Mouse (Mus musculus) thymus, adult 18-20 months (tissue): Measurements from ENCODE around the gene Tmem210.

Experiments used
- DNase-seq, 2 experiments: peaks; one replicate each; pipeline ENCODE4 v3.0.0; 2022; ENCODE audit warnings: mixed read lengths in 2 of 2

The Tmem210 gene

DNA sequence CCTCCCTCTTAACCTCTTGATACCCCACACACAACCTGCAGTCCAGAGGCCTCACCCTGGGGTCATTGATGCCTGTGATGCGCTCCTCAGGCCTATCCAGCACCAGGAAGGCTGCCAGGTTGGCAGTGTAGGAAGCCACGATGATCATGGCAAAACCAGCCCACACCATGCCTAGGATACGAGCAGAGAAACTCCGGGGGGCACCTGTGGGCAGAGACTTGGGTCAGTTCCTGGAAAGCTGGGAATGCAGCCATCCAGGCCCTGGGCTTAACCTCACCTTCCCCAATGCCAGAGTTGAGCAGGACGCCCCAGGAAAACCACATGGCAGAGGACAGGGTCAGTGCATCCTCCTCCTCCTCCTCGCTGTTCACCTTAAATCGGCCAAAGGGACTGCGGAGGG is 9.1 kb downstream of the Tmem210 start:
- DNase-seq = no peak

DNA sequence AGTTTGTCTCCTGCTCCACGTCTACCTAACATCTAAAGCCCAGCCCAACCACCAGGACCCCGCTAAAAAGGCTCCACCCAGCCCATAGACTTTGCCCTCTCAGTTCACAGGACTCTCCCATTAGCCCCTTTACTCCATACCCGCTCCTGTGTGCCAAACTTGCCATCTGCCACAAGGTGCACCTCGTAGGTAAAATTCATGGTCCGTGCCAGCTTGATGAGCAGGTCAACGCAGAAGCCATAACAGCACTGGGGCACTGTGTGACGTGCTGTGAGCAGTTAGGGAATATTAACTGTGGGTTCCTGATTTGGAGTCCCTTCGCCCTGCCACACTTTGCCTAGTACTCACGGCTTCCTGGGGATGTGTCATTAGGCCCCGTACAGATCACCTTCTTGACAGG is 10.1 kb downstream of the Tmem210 start:
- no peak for DNase-seq

DNA sequence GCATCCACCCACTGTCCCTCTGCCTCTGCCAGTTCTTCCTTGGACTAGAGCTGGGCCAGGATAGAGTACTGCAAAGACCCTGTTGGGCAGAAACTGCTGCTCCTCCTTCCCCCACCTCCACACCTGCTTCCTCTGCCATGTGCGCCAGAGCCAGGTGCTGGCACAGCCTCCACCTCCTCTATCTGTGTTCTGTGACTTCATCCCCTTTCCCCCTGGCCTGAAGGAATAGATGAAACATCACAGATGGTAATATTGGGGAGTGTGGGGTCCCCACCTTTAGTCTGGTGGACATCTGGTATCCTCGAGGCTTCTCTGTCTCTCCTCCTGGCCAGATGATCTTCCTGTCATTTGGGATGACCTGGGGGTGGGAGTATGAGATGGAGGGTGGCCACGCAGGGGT is 15.5 kb downstream of the Tmem210 start:
- no peak for DNase-seq

DNA sequence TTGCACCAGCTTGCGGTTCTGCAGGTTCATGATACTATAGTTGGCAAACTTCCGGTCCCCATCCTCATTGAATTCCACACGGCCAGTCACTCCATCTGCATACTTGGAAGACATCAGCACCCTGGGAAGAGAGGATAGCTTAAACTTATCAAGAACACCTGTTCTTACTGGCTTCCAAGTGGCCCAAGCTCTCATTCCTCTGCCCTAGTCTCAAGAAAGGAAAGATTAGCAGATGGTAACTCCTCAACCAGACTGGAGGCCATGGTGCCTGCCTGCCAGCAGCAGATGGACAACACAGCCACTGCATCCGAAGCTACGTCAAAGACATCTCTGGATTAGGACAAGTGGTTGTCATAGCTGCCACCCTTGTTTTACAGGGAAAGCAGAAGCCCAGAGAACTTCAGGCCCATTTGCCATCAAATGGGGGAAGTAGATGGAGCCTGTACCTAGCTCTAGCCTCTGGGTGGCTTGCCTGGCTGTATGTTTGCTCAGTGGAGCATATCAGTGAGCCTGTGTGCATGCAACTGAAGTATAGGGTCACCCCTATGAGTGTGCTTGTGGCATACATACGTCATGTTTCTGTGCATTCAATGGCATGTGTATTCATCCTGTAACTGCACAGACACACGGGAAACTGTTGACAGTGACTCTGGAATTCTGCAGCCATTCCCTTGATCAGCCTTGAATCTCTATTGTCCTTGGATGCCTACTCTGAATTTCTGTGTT is 16.1 kb downstream of the Tmem210 start:
- DNase-seq = no peak

DNA sequence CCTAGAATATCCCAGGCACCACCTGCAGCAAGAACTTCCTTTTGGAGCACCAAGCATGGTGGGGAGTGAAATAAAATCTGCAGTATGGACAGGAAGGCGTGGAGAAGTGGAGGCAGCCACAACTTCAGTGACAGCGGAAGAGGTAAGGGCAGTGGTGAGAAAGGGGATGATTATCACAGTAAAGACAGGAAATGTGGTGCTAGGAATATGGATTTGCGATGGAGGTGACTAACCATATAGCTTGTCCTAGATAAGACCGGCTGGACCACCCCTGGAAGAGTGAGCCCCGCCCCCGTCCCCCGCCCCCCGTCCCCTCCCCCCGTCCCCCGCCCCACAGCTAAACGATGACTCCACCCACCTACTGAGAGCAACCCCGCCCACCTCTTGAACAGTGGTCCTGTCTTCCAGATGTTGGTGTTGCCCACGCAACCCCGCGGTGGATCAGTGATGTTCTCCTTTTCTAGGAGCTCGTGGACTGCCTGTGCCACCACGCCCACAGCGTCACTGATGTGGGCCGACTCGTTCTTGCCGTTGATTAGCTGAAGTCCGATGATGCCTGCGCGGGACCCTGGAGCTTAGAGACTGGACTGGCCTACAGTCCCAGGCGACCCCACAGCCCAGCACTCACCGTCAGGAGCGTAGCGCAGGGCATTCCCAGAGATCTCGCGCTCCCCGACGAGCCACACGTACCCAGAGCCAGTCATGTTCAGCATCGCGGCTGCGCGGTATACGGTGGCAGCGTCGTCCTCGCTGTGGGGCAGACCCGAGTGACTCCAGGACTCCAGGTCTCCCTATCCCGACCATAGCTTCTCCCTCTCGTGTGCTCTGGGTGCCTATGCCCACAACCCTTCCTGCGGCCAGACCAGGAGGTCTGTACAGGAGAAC is 17.0 kb downstream of the Tmem210 start:
- DNase-seq = no peak

DNA sequence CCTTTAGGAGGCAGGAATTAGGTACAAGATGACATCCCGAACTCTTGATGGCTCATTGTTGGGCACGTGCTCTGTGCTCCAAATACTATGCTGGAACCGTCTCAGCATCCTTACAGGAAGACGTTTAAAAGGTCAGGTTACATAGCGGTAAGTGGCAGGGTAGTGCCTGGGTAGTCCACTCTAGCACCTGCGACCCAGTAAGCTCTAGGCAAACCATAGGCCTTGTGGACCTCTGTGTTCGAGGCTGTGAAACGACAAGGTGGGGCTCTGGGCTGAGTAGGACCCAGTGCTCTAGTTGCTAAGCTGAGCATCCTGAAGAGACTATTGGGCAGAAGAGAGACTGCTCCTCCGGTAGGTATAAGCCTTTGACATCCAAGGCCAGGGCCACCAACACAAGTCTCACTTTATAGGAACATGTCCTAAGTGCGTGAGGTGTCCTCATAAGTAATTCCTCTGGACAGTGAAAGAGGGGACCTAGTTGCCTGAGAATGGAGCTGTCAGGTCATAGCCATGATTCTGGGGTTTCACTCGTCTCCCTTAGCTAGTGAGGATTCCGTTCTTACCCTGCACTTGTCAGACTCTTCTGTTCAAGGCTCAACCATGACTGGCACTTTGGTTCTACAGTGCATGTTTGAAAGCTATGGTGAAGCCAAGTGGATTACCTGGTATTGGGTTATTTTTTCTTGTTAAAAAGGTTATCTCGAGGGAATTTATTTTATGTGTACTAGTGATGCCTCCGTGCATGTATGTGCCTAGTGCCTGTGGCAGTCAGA is 17.8 kb downstream of the Tmem210 start:
- no peak for DNase-seq

DNA sequence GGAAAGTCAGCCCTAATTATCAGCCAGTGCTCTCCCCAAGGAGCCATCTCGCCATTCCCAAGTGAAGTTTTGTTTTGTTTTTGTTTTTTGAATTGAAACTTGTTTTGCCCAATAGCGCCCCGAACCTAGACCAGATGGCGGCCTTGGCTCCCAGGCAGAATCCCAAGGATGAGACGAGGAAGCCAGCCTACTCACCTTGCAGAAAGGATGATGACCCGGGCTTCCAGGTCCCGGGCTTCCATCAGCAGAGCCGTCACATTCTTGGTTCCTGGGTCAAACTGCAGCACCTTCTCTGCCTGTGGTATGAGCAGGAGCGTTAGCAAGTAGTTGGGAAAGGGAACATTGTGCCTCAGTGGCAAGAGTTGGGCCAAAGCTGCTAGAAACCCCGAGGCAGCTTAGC is 22.2 kb downstream of the Tmem210 start:
- DNase-seq = no peak

DNA sequence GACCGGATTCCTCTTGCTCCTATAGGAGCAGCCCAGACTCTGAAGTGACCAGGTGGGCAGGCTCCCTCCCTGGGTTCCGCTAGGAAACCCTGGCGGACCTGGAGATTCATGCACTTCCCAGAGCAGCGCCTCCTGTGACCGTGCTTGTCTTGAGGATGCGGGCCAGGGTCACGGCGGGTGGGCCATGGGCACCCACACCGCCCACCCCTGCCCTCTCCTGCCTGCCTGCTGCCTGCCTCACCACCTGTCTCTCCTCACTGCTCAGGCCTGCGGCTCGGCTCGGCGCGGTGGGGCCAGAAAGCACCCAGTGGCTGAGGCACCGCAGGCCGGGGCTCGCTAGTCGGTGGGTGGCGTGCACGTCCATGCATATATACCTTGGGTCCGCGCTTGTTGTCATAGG is 23.0 kb downstream of the Tmem210 start:
- no peak for DNase-seq

DNA sequence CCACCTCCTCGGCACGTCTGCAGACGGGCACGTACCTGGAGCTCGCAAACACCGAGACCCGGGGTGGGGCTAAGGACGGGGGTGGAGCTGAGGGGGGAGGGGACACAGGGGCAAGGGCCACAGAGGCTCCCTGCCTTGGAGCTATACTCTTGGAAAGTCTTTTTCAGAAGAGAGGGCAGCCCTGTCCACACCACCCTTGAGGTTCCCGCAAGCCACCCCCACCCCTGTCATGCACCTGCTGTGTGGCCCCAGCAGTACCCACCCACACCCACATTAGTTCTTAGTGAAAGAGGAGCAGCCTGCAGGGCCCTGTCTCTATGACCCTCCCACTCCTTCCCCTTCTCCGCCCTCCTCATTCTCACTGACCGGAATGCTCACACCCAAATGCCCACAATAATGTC is 23.5 kb downstream of the Tmem210 start:
- DNase-seq = no peak

DNA sequence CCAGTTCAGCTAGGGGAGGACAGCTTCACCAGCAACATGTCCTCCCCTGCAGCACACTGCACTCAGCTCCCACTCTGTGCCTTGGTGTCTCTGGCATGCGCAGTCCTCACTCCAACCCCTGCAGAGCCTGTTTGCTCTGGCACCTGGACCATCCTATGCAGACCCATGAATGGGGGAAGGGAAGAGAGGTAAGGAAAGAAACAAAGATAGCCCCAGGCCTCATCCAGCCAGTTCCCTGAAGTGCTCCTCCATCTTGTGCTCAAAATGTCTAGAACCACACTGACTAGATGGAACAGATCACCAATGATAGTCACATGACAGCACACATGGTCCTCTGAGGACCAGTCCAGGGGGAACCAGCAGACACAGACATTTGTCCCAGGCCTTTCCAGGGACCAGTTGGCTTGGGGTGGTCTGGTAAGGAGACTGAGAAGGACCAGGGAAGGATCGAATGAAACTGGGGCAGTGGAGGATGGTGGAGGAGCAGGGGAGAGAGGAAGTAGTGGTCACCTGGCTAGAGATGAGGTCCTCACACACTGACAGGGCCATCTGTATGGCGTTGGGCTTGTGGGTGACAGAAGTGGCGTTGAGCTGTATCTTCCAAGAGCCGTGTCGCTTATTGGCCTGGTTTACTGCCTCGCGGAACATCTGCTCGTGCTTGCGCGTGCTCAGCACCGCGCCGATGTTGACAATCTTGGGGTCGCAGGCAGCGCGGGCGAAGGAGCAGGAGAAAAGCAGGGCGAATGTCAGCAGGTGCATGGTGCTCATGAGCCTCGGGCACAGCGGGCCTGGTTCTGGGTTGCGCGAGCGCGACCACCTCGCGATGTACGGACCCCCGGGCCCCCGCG is 30.4 kb downstream of the Tmem210 start:
- no peak for DNase-seq

DNA sequence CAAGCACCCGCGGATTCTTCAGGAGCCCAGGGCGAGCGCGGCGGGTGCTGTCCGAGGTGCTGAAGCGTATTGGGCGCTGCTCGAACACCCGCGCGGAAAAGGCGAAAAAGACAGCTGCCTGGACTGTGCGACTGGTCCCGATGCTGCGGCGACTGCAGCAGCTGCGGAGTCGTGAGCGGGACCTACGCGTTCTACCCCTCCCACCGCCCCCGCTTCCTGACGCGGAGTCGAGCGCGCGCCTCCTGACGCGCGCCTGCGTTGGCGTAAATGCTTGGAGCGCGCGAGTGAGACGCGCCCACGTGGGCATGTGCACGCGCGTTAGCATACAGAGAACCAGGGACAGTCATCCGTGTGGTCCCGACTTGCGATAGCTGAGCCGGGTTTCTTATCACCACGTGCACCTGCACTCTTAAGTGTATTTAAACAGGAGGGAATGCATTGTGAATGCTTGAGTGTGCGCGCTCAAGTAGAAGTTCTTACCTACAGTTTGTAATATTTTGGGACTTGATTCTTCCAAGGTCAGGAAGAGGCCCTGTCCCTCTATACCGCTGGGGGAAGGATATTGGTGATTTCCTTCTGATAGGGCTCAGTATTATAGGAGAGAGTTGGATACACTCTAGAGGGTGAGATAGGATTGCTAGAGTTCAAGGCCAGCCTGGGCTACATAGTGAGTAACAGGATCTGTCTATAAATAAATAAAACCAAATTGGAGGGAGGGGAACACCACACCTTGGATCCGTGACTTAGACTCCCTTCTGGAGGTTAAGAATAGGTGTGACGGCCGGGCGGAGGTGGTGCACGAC is 31.2 kb downstream of the Tmem210 start, which contains the start of gene Grin1:
Gene Grin1 (minus strand): TSS at position 217 of the 803 bp plus-strand sequence.
- DNase-seq = peak; percentile 11 to 24

DNA sequence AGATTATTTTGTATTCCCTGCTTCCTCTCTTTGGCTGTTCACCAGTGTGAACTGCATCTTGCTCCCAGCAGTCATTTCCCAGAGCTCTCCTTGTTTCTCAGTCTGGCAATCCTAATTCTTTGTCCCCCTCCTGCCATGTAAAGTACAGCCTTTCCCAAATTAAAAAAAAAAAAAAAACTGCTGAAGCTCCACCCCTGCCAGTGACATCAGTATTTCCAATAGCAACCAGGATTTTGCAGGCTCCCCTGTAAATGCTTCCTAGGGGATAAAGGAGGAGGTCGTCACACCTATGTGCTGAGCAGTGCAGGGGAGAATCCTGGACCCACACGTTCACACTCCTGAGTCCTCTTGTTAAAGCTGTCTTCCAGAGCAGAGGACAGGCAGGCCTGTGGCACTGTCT is 32.1 kb downstream of the Tmem210 start:
- DNase-seq = no peak

DNA sequence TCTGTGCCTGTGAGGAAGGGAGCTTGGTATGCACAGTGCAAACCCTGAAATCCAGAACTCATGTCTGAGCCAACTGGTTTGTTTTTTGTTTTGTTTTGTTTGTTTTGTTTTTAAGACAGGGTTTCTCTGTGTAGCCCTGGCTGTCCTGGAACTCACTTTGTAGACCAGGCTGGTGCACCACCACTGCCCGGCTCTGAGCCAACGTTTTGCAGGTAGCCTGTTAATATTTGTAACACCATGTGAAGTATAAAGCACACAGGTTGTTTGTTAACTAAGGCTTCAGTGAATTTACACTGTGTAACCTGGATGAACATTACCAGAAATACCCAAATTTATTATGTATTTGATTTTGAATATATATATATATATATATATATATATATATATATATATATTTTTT is 38.1 kb downstream of the Tmem210 start:
- no peak for DNase-seq

DNA sequence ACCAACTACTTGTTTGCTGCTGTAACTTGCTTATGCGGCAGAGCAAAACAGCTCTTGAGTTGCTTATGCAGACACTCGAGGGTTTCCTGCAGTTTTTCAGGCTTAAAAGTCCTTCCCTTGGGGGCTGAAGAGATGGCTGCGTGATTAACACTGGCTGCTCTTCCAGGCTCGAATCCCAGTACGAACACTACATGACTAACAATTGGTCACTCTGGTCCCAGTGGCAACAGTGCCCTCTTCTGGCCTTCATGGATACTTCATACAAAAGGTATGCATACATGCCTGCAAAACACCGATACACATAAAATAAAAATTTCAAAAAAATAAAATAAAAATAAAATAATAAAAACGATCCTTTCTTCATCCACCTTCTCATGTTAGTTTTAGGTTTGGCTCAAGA is 40.5 kb downstream of the Tmem210 start:
- no peak for DNase-seq

DNA sequence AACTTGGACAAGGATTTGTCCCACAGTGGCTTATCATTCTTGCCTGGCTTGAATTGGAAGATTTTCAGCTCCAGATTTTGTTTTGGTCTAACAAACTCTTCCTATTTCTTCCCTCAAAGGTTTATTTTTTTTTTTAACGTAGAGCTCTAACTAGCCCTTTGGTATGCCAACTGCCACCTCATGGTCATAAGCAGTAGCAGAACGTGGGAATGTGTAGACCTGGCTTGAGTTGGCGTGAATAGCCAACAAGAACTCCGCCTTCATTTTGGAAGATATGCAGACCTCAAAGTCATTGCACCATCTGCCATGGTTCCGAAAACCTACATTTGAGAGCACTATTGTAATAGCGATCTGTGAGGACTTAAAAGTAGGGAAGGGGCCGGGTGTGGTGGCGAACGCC is 43.5 kb downstream of the Tmem210 start:
- no peak for DNase-seq

DNA sequence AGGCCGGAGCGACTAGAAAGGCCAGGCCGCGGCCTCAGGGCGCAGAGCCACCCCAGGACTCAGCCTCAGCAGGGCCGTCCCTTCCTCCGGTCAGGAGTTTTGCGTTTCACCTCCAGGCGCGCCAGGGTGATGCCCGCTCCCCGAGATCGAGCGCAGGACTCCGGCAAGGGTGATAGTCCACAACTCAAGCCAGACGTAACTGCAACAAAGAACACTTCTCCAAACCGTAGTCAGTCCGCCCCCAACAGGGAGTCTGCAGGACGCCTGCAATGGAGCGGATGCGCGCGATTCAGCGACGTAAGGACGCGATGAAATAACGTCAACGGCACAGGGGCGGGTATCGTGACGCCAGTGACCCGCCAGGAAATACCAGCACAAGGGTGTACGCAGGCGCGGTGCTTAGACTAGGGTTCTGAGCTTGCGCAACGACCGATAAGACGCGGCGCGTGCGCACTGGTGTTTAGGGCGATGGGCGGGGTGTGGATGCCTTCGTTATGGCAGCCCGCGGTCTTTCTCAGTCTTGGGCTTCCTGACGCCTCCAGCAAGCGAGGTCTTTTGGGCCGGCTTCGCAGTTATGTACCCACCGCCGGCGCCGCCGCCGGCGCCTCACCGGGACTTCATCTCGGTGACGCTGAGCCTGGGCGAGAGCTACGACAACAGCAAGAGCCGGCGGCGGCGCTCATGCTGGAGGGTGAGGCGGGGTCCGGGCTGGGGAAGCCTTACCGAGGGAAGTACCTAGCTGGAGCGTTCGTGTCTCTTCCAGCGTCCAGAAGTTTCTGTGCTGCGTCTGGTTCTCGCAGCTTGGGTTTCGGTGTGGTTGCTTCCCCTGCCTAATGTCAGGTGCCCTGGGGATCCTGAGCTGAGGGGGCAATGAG is 44.6 kb downstream of the Tmem210 start, which contains the start of gene Man1b1:
Gene Man1b1 (plus strand): TSS at position 53 of the 875 bp plus-strand sequence.
- DNase-seq = peak; percentile 99

DNA sequence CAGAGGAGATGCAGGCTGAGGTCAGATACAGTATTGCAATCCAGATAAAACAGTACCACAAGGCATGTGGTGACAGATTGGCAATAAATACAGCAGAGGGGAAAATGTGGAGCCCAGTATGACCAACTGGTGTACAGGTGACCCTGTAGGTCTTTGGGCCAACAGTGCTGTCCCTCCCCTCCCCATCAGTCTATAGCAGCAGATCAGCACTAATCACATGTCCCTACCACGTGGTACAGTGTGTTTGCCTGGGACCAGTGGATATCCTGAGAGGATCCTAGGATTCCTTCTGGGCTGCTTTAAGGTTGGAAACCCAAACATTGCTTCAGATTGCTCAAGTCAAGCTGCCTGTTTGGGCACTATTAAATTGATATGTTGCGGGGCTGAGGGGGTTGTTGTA is 45.6 kb downstream of the Tmem210 start:
- no peak for DNase-seq

DNA sequence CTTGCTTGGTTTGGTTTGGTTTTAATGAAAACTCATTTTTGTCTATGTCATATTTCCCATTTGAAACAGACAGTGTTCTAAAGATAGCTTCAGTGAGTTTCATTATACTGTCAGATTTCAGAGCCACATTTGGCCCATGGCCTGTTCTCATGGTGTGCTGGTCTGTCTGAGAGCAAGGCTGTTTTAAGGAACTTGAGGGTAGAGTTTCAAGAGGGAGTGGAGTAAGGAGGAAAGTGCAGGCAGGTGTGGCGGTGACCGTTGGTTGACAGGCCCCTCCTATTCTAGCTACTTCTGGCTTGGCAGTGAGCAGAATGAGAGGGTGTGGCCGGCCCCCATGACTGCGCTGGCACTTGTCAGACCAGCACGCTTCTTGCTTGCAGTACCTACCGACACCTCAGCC is 50.4 kb downstream of the Tmem210 start:
- no peak for DNase-seq
